Mouse (Mus musculus): Measurements from ENCODE around the gene Fam20a.

DNA sequence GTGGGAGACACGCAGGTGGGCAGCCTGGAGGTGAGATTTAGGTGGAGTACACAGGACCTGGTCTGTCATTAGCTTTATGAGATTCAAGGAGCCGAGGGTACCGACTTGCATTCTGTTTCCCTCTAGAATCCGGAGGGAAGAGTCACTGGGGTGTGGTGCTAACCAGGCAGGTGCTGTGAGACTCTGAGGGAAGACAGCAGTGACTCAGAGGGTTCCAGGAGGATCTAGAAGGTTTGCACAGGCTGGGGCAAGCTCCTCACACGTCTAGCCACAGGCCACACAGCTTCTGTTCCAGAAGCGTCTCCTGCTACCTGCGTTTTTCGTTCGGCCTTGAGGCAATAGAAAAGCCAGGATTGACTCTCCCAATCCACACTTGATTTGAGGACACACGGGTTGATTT is 23.3 kb downstream of the Fam20a start:
- no peak for TF ChIP-seq CTCF (IDR thresholded peaks at IDR 0.05)
- TF ChIP-seq POLR2A (IDR thresholded peaks at IDR 0.05; ENCODE audit: insufficient read depth, low read depth, low read length), result no peak
